Mouse (Mus musculus) brain, adult 10 weeks (tissue): ENCODE data around the gene Vmn2r106. TPM values are rescaled to one million over a fixed set of nuclear protein-coding genes. Genes with fewer than 3 reads are reported as not detected.

Experiments used
- polyA plus RNA-seq: library from polyadenylated mRNA; stranded (reverse); fragments of 350-450 nt; fragmentation: Illumina TruSeq; extraction: RNeasy Lipid Tissue Mini Kit (QIAGEN cat#74804); gene quantifications from one replicate; pipeline ENCODE4 v1.2.3, GENCODE M21; 2015; ENCODE audit warnings: low read depth, low replicate concordance

Gene Vmn2r106
- not detected for polyA plus RNA-seq

GRCm38 (mm10) chr17:20285453-20285852, at the start of gene Vmn2r106:
Gene Vmn2r106 (minus strand): TSS chr17:20285553.

DNA sequence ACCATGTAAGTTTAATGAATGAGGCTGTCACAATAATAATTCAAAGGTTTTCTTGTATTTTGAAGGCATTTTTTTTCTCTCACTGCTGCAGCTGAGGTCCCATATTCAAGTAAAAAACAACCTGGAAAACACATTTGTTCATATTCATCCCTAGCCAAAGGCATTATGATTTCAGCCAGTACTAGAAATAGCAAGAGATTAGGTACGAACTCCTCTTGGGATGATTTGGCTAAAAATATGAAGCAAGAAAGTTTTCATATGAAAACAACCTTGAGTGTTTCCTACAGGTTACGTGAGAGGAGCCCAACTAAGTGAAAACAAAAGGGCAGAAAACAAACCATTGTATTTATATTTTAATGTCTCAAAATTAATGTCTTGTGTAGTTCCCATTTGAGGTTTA, 50.4 kb downstream of the Vmn2r106 start, which contains the start of gene Vmn2r105:
Vmn2r105 (minus strand) TSS at position 101 of the 400 bp plus-strand sequence.

Other genes with a start within 250 kb of the Vmn2r106 start
- not detected for gene Vmn2r104, start 237.2 kb downstream of the Vmn2r106 start, polyA plus RNA-seq
- gene Fpr-rs7, start 171.3 kb downstream of the Vmn2r106 start, polyA plus RNA-seq, result not detected
- not detected for gene Fpr-rs6, start 102.5 kb downstream of the Vmn2r106 start, polyA plus RNA-seq
- gene Vmn2r105, start 50.5 kb downstream of the Vmn2r106 start, polyA plus RNA-seq, result not detected
- not detected for gene Vmn2r107, start 59.7 kb upstream of the Vmn2r106 start, polyA plus RNA-seq
- not detected for gene Vmn1r224, start 128.6 kb upstream of the Vmn2r106 start, polyA plus RNA-seq
- gene Vmn2r108, start 195.8 kb upstream of the Vmn2r106 start, polyA plus RNA-seq, result not detected
- not detected for gene Vmn1r225, start 212.6 kb upstream of the Vmn2r106 start, polyA plus RNA-seq